Mouse (Mus musculus): ENCODE measurements around the gene Fbxo17.
"Not testable (repeated sequence)": the region's sequence is repeated elsewhere in the genome, so short reads cannot be mapped to it uniquely, and the experiment has no call there.

Gene Fbxo17

DNA sequence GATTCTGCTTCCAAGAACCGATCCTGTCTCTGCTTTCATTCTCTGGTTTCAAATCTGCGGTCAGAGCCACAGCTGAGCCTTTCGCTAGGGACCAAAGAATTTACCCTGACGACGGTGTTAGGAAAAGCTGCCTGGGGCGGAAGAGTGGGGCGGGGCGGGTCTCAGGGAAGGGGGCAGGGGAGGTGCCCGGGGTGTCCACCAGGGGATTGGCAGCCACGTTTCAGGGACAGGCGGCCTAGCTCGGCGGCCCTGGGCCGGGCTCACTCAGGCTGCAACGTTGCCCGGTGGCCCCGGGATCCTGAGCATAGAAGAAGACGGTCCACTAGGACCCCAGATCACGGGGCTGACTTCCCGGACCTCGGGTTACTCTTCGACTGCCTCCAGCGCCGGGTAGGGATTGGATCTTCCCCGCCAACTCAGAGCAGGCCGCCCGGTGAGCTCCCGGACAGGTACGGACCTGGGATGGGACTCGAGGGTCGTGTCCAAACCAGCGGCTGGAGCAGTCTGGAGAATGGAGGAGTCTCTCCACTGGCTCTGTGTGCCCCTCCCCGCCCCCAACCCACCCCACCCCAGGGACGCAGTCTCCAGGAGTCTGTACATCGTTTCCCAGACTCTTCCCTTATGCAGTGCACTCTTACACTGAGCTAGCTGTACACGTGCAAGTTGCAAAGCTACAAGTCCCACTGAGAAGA is at the start of gene Fbxo17:
Gene Fbxo17, plus strand, starts transcription at position 215 of the 692 bp plus-strand sequence.
- Histone ChIP-seq H3K27me3 (ENCODE audit: control insufficient read depth, insufficient read depth, low read length, poor library complexity, severe bottlenecking) (no peaks in the 10 kb centered on the region), H3K36me3 (ENCODE audit: control insufficient read depth, insufficient read depth, low read length, poor library complexity, severe bottlenecking) (no peaks in the 10 kb centered on the region)
- peak; percentile 35 for DNase-seq (ENCODE audit: low read depth, low spot score)

- no peaks in the 10 kb centered on the region for H3K36me3 ChIP-seq (ENCODE audit: control insufficient read depth, insufficient read depth, low read length, poor library complexity, severe bottlenecking)
- DNase-seq (ENCODE audit: low read depth, low spot score) = peak; percentile 18
- H3K27me3 ChIP-seq (ENCODE audit: control insufficient read depth, insufficient read depth, low read length, poor library complexity, severe bottlenecking) = no peaks in the 10 kb centered on the region
These were observed 45.4 kb upstream of the Fbxo17 start for GRCm38 (mm10) chr7:28671172-28671571.

GRCm38 (mm10) chr7:28672276-28672675 is 44.3 kb upstream of the Fbxo17 start:
- no peaks in the 10 kb centered on the region for H3K27me3 ChIP-seq (ENCODE audit: control insufficient read depth, insufficient read depth, low read length, poor library complexity, severe bottlenecking)
- H3K36me3 ChIP-seq (ENCODE audit: control insufficient read depth, insufficient read depth, low read length, poor library complexity, severe bottlenecking) = no peaks in the 10 kb centered on the region
- DNase-seq (ENCODE audit: low read depth, low spot score) = no peak

- DNase-seq (ENCODE audit: low read depth, low spot score) = not testable (repeated sequence)
These were observed 43.8 kb upstream of the Fbxo17 start for GRCm38 (mm10) chr7:28672786-28673185.

GRCm38 (mm10) chr7:28674994-28675393 is 41.6 kb upstream of the Fbxo17 start:
- peak; percentile 20 for DNase-seq (ENCODE audit: low read depth, low spot score)
- no peaks in the 10 kb centered on the region for H3K27me3 ChIP-seq (ENCODE audit: control insufficient read depth, insufficient read depth, low read length, poor library complexity, severe bottlenecking)

More at GRCm38 (mm10) chr7:28672786-28673185, 43.8 kb upstream of the Fbxo17 start:
- H3K36me3 ChIP-seq (ENCODE audit: control insufficient read depth, insufficient read depth, low read length, poor library complexity, severe bottlenecking); H3K27me3 ChIP-seq (ENCODE audit: control insufficient read depth, insufficient read depth, low read length, poor library complexity, severe bottlenecking): not testable (repeated sequence)

GRCm38 (mm10) chr7:28675746-28676145 is 40.9 kb upstream of the Fbxo17 start:
- Histone ChIP-seq H3K27me3 (ENCODE audit: control insufficient read depth, insufficient read depth, low read length, poor library complexity, severe bottlenecking) (no peaks in the 10 kb centered on the region), H3K36me3 (ENCODE audit: control insufficient read depth, insufficient read depth, low read length, poor library complexity, severe bottlenecking) (no peaks in the 10 kb centered on the region)
- DNase-seq (ENCODE audit: low read depth, low spot score) = no peak

More at GRCm38 (mm10) chr7:28674994-28675393, 41.6 kb upstream of the Fbxo17 start:
- no peaks in the 10 kb centered on the region for H3K36me3 ChIP-seq (ENCODE audit: control insufficient read depth, insufficient read depth, low read length, poor library complexity, severe bottlenecking)

- Histone ChIP-seq H3K36me3 (ENCODE audit: control insufficient read depth, insufficient read depth, low read length, poor library complexity, severe bottlenecking) (no peaks in the 10 kb centered on the region), H3K27me3 (ENCODE audit: control insufficient read depth, insufficient read depth, low read length, poor library complexity, severe bottlenecking) (no peaks in the 10 kb centered on the region)
- DNase-seq (ENCODE audit: low read depth, low spot score) = no peak
These were observed 39.6 kb upstream of the Fbxo17 start for GRCm38 (mm10) chr7:28676811-28677541.

DNA sequence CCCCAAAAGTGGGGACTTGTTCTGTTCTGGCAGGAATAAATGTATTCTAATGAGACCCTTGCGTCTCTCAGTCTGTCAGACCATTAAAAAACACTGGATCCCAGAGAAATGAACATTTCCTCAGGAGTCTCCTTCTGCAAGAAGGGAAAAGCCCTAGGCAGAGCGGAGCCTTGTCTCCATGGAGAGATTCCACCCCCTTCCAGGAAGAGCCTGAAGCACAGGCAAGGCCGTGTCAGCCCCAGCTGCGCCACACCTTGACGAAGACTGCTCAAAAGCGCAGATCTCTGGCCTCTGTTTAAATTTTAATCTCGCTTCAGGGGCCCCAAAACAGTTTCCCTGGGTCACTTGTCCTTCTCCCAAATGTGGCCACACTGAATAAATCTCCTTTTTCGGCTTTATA is 39.0 kb upstream of the Fbxo17 start:
- DNase-seq (ENCODE audit: low read depth, low spot score) = no peak
- Histone ChIP-seq H3K36me3 (ENCODE audit: control insufficient read depth, insufficient read depth, low read length, poor library complexity, severe bottlenecking) (no peaks in the 10 kb centered on the region), H3K27me3 (ENCODE audit: control insufficient read depth, insufficient read depth, low read length, poor library complexity, severe bottlenecking) (no peaks in the 10 kb centered on the region)

GRCm38 (mm10) chr7:28691075-28691474 is 25.5 kb upstream of the Fbxo17 start:
- no peak for DNase-seq (ENCODE audit: low read depth, low spot score)
- no peaks in the 10 kb centered on the region for H3K27me3 ChIP-seq (ENCODE audit: control insufficient read depth, insufficient read depth, low read length, poor library complexity, severe bottlenecking)
- H3K36me3 ChIP-seq (ENCODE audit: control insufficient read depth, insufficient read depth, low read length, poor library complexity, severe bottlenecking) = no peaks in the 10 kb centered on the region

DNA sequence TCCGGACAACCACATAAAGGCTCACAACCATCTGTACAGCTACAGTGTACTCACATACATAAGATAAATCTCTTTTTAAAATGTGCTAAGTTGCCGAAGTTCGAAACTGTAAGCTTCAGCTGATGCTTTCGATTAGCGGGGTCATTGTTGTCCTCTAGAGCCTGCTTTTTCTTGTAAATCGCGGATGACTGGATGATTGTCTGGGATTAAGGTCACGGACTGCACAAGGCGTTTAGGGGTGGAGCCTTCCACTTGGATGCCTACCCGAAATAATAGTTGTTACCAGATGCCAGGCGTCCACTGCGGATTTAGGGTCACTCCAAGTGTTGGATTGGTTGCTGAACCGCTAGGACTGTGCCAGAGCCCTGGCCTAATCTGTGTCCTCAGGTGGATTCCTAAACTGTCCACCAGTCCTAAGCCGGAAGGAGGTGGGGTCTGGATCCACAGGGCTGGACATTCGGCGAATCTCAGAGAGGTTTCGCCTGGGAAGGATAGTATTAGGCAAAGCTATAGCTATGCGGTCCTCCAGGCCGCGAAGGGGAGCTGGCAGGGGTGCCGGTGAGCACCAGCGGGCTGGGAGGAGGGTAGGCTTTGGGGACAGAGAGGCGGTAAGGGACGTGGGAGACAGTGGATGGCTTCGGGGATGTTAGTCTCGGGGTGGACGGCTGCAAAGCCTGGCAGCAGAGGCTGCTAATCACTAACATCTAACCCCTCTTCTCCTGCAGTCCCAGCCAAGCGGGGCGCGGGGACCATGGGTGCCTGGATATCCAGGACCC is 23.9 kb upstream of the Fbxo17 start, which contains the start of gene Fbxo27:
Gene Fbxo27, plus strand, starts transcription at position 305 of the 776 bp plus-strand sequence.
- Histone ChIP-seq H3K27me3 (ENCODE audit: control insufficient read depth, insufficient read depth, low read length, poor library complexity, severe bottlenecking) (no peaks in the 10 kb centered on the region), H3K36me3 (ENCODE audit: control insufficient read depth, insufficient read depth, low read length, poor library complexity, severe bottlenecking) (no peaks in the 10 kb centered on the region)
- no peak for DNase-seq (ENCODE audit: low read depth, low spot score)

GRCm38 (mm10) chr7:28693321-28693966 is 23.2 kb upstream of the Fbxo17 start:
- DNase-seq (ENCODE audit: low read depth, low spot score) = peak; percentile 81
- Histone ChIP-seq H3K27me3 (ENCODE audit: control insufficient read depth, insufficient read depth, low read length, poor library complexity, severe bottlenecking) (no peaks in the 10 kb centered on the region), H3K36me3 (ENCODE audit: control insufficient read depth, insufficient read depth, low read length, poor library complexity, severe bottlenecking) (no peaks in the 10 kb centered on the region)

GRCm38 (mm10) chr7:28694423-28694822 is 22.2 kb upstream of the Fbxo17 start:
- Histone ChIP-seq H3K27me3 (ENCODE audit: control insufficient read depth, insufficient read depth, low read length, poor library complexity, severe bottlenecking) (no peaks in the 10 kb centered on the region), H3K36me3 (ENCODE audit: control insufficient read depth, insufficient read depth, low read length, poor library complexity, severe bottlenecking) (no peaks in the 10 kb centered on the region)
- no peak for DNase-seq (ENCODE audit: low read depth, low spot score)

GRCm38 (mm10) chr7:28694966-28695511 is 21.6 kb upstream of the Fbxo17 start:
- Histone ChIP-seq H3K27me3 (ENCODE audit: control insufficient read depth, insufficient read depth, low read length, poor library complexity, severe bottlenecking) (no peaks in the 10 kb centered on the region), H3K36me3 (ENCODE audit: control insufficient read depth, insufficient read depth, low read length, poor library complexity, severe bottlenecking) (no peaks in the 10 kb centered on the region)
- no peak for DNase-seq (ENCODE audit: low read depth, low spot score)

GRCm38 (mm10) chr7:28697277-28697676 is 19.3 kb upstream of the Fbxo17 start:
- Histone ChIP-seq H3K27me3 (ENCODE audit: control insufficient read depth, insufficient read depth, low read length, poor library complexity, severe bottlenecking) (no peaks in the 10 kb centered on the region), H3K36me3 (ENCODE audit: control insufficient read depth, insufficient read depth, low read length, poor library complexity, severe bottlenecking) (no peaks in the 10 kb centered on the region)
- no peak for DNase-seq (ENCODE audit: low read depth, low spot score)

All from splenic B cell, adult 2 months (primary cell).